Mouse (Mus musculus): ENCODE data around the gene 5730522E02Rik. TPM values are rescaled to one million over a fixed set of nuclear protein-coding genes. Genes with fewer than 3 reads are reported as not detected.

Gene 5730522E02Rik
- total and polyA plus RNA-seq, 3 experiments = not detected

DNA sequence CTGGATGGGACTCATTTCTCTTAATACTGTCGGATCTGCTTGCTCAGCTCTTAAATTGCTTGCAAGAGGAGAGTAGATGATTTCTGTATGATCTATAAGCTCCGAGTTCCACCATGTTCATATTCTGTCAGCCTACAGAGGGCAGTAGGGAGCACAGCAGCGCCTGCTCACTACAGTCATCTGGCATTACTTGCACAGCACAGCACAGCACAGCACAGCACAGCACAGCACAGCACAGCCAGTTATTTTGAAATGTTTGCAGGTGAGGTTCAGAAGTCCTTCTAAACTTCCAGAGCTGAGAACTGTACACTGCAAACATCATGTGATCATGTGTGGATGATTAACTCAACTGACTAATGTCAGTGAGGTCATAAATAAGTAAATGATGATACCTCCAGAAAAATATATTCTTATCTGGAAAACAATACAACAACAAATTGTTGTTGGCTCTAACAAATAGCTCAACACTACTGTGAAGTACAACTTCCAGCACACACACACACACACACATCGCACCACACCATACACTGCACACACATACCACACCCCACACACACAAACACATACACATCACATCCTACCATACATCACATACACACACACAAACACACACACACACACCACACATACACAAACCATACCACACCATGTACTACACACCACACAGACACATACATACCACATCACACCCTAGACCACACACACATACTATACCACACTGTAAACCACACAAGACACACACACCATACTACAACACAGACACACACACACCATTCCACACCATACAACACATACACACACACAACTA, 9.4 kb downstream of the 5730522E02Rik start (continued):
- no peak for TF ChIP-seq TCF12 (IDR thresholded peaks at IDR 0.05; ENCODE audit: low read depth, low read length)
- TF ChIP-seq E2F4 (IDR thresholded peaks at IDR 0.05; ENCODE audit: borderline replicate concordance, low read depth, low read length) = no peak
- TF ChIP-seq USF1 (IDR thresholded peaks at IDR 0.05; ENCODE audit: low read depth, low read length) = no peak

DNA sequence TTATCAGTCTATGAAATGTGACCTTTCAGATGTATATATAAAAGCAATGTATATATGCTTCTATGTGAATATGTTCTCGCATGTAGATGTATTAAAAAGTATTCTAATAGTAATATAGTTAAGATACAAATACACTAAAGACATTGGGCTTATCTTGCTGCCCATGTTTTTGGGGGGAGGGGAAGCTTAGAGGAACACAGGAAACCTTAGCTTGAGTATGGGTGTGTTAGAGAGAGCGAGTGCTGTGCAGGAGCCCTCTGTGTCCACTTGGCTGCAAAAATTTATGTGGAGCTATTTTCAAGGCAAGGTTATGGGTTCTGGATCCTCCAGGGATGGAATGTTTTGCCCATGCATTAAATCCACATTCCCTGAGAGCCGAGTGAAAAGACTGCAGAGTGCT, 15.1 kb downstream of the 5730522E02Rik start:
- Histone ChIP-seq H3K36me3 (ENCODE audit: control insufficient read depth in 1 of 2, insufficient read depth in 2 of 2, low read length in 2 of 2) (no peaks in the 10 kb centered on the region), H3K9ac (ENCODE audit: control insufficient read depth, low read depth, low read length, poor library complexity, severe bottlenecking) (no peak overlapping the region), H3K4me1 (ENCODE audit: control insufficient read depth in 1 of 2, insufficient read depth in 2 of 2, low read length in 2 of 2) (no peaks in the 10 kb centered on the region), H3K4me3 (ENCODE audit: control insufficient read depth in 1 of 2, insufficient read depth in 1 of 2, low read depth in 2 of 2, low read length in 2 of 2) (no peak overlapping the region), H3K27me3 (ENCODE audit: control insufficient read depth in 1 of 2, insufficient read depth in 2 of 2, low read length in 2 of 2) (peaks cover 0 to 2% of the 10 kb centered on the region in 2 experiments; a peak in 2 of 4 replicates), H3K9me3 (replicated peaks; ENCODE audit: insufficient read depth, low read length) (no peaks in the 10 kb centered on the region), H3K79me2 (ENCODE audit: control insufficient read depth, insufficient read depth, low read length, poor library complexity) (no peaks in the 10 kb centered on the region), H3K27ac (ENCODE audit: control insufficient read depth, low read depth, low read length) (no peak overlapping the region)
- no peak for DNase-seq (ENCODE audit: low read depth, low spot score)
- TF ChIP-seq ZMIZ1 (IDR thresholded peaks at IDR 0.05; ENCODE audit: low read depth, low read length) (no peak), RAD21 (IDR thresholded peaks at IDR 0.05; ENCODE audit: low read depth, low read length) (no peak), ZNF384 (IDR thresholded peaks at IDR 0.05; ENCODE audit: low read depth, low read length) (no peak), RCOR1 (IDR thresholded peaks at IDR 0.05; ENCODE audit: low read depth, low read length) (no peak), TCF12 (IDR thresholded peaks at IDR 0.05; ENCODE audit: low read depth, low read length) (no peak), USF2 (IDR thresholded peaks at IDR 0.05; ENCODE audit: borderline replicate concordance in 1 of 2, insufficient read depth in 1 of 2, low read depth in 1 of 2, low read length in 2 of 2) (no peak), TAL1 (IDR thresholded peaks at IDR 0.05; ENCODE audit: low read length) (no peak), ELF1 (IDR thresholded peaks at IDR 0.05; ENCODE audit: low read depth, low read length) (no peak), TBP (IDR thresholded peaks at IDR 0.05; ENCODE audit: low read depth, low read length) (no peak), NELFE (IDR thresholded peaks at IDR 0.05; ENCODE audit: low read depth, low read length) (no peak), MEF2A (IDR thresholded peaks at IDR 0.05; ENCODE audit: extremely low read depth, insufficient replicate concordance, low read depth, low read length, poor library complexity, severe bottlenecking) (no peak), UBTF (IDR thresholded peaks at IDR 0.05; ENCODE audit: borderline replicate concordance, insufficient read depth, low read depth, low read length) (no peak), POLR2AphosphoS2 (IDR thresholded peaks at IDR 0.05; ENCODE audit: low read length) (no peak), SMC3 (IDR thresholded peaks at IDR 0.05; ENCODE audit: low read depth, low read length) (no peak), ZC3H11A (IDR thresholded peaks at IDR 0.05; ENCODE audit: low read depth, low read length) (no peak)

All from MEL (cell line).